Mouse (Mus musculus) embryo, embryonic 10.5 days (tissue): ENCODE data around the gene Fgf18.
A peak's percentile ranks its signal among the peaks of the same experiment; 100 is the strongest.

ENCODE experiments used
- DNase-seq: peaks from one replicate; pipeline ENCODE4 v3.0.0-alpha.2; 2015; ENCODE audit warnings: low spot score

Fgf18 gene

GRCm38 (mm10) chr11:33150364-33150763 lies 3.2 kb upstream of the Fgf18 start:
- DNase-seq: no peak

GRCm38 (mm10) chr11:33149453-33149852 lies 2.3 kb upstream of the Fgf18 start:
- DNase-seq: no peak

GRCm38 (mm10) chr11:33149088-33149436 lies 1.9 kb upstream of the Fgf18 start:
- DNase-seq: no peak

- DNase-seq: peak; percentile 97
Measured at GRCm38 (mm10) chr11:33148338-33149087, 1.3 kb upstream of the Fgf18 start.

DNA sequence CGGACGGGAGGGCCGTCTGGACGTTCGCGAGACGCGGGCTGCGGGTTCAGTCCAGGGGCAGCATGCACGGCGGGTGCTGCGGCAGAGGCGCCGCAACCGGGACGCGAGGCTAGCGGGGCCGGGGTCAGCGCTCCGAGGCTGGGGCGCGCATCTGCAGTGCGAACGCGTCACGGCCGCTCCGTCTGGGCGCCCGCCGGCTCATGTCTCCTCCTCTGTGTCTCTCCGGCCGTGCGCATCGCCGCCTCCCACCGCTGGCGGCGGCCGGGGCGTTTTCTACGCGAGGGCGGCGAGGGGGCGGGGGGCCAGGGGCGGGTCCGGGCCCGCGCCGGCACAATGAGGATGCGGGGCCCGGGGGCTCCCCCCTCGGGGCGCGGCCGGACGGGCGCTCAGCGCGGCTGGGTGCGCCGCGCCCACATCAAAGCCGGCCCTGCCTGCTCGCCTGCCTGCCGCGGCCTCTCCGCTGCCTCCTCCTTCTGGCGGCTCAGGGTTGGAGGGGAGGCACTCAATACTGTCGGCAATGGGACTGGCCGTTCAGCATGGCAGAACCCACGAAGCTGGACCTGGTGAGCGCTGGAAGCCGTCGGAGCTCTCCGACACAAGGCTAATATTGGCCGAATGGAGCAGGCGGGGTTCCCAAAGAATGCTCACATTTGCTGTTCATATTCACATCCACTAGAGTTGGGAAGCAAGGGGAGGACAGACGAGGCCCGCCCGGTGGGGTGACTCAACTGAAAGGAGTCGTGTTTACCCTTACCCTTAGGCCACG lies 555 bp upstream of the Fgf18 start:
- DNase-seq: peak; percentile 75

DNA sequence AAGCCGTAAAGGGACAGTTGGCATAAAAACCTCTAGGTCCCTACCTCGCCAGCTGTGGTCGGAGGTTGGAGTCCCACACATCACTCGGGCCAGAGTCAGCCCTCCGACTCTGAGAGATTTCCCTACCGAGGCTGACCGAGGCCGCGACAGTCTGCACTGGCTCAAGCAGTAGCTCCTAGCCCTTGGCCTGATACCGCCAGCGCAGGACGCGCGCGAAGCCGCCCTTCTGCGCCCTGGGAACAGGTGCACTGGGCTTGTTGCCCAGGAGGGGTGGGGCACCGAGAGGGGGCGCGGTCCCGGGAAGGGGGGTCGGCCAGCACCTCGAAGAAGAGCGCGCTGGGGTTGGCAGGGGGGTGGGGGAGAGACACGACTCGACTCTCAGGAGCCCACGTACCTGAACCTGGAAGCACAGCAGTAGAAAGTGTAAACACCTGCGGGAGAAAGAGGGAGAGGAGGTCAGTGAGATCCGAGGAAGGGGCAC lies 509 bp downstream of the Fgf18 start:
- no peak for DNase-seq

DNA sequence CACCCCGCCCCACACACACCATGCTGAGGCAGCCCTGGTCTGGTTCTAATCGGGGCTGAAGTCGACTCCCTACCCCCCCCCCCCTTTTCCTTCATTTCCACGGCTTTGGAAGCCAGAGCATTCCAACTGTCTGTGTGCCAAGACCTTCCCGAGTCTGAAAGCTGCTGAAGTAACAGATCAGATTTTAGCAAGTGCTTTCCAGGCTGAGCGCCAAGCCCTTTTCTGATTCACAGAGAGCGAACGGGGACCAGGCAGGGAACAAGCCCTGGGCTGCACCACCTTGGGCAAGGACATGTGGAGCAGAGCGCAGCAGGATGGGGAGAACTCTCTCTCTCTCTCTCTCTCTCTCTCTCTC lies 1.1 kb downstream of the Fgf18 start:
- DNase-seq: no peak

- DNase-seq: peak; percentile 53
Measured at GRCm38 (mm10) chr11:33145201-33146142, 1.7 kb downstream of the Fgf18 start.

- DNase-seq: peak; percentile 44
Measured at GRCm38 (mm10) chr11:33143906-33144305, 3.3 kb downstream of the Fgf18 start.

DNA sequence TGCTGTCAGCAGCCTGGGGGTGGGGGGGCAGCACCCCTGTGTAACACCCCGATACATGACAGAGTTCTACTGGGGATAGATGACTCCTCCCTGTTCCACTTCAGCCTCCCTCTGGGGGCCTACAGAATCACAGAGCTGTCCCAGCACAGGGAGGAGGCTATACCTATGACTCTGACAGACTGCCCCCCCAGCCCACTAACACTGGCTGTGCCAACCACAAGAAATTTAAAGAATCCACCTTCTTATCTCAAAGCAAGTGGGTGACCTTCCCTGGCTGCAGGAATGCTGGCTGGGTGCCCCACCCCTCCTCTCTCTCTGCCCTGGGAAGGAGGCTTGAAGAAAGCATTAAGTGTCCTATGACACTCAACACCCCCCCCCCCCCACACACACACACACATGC lies 4.4 kb downstream of the Fgf18 start:
- DNase-seq: no peak

DNA sequence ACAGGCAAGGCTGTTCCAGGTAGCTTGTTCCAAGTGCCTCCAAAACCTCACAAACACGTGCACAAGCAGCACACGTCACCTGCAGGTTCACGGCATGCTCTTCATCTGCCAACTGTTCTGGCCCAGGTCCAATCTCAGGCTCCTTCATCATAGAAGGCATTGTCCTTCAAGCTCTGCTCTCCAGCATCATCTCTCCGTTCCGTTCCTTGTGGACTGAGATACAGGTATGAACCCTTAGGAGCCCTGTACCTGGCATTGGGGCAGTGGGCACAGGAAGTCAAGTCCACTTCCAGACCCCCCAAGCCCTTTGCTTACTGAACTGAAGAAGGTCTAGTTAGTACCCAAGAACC lies 7.1 kb downstream of the Fgf18 start:
- DNase-seq: no peak

DNA sequence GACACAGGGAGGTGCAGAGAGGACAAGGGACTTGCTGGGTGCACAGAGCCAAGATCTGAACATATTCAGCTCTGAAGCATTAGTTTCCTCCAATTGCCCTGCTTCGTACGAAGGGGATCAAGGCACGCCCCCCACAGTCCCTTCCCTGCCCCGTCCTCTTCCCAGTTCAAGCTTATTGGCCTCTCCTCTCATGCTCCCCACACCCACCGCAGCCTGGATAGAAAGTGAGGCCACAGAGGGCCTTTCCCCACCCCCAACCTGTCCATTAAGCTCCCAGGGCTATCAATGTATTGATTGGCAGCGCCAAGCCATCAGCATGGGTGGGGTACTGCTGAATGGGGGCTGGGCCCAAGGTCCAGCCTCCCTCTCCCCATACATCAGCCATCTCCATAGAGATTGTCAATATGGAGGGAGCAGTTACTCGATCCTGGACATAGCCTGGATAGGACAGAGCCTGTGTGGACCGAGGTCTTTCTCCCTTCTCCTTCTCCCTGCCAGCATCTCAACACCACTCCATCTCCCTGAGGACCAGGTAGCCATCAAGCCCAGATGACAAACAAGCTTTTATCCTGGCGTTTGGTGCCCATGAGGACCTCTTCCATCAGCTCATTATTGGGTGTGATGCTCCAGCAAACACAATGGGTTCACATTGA lies 7.6 kb downstream of the Fgf18 start:
- DNase-seq: no peak

DNA sequence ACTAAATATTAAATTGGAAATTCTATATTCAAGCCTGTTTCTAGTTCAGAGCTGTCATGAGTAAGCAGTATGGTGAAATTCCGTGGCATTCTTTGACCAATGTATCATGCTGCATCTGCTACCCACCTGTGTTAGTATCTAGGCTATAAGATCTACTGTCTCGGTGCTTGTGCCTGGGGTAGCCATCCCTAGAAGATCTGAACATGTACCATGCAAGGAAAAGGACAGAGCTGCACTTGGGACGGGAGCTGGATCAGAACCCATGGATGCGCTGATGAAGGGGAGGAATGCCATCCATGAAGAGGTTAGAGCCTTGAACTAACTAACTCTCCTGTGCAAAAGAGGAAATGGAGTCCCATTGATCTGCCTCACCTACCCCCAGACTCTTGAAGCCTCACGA lies 8.5 kb downstream of the Fgf18 start:
- DNase-seq: no peak

DNA sequence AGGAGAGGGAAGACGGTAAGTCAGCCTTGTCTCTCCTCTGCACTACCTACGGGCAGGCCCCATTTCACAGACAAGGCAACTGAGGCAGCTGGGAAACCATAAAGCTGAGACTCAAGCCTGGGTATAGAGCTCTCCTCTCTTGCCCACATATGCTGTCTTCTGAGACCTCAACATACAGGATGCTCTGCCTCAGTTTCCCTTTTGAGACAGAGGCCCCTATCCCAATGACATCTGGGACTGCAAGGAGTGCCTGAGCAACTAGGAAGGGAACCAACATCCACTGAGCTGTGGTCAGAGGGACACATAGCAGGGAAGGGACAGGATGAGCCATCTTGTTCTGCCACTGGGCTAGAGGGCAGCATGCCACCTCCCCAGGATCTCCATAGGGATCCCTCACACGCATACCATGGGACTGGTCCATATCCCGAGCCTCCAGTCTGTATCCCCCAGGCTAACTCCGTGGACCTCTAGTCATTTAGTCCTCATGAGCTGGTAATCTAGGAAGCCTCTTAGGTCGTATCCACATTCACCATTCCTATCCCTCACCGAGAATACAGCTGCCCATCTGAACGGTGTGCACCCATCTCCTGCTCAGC lies 12.7 kb downstream of the Fgf18 start:
- DNase-seq: no peak

DNA sequence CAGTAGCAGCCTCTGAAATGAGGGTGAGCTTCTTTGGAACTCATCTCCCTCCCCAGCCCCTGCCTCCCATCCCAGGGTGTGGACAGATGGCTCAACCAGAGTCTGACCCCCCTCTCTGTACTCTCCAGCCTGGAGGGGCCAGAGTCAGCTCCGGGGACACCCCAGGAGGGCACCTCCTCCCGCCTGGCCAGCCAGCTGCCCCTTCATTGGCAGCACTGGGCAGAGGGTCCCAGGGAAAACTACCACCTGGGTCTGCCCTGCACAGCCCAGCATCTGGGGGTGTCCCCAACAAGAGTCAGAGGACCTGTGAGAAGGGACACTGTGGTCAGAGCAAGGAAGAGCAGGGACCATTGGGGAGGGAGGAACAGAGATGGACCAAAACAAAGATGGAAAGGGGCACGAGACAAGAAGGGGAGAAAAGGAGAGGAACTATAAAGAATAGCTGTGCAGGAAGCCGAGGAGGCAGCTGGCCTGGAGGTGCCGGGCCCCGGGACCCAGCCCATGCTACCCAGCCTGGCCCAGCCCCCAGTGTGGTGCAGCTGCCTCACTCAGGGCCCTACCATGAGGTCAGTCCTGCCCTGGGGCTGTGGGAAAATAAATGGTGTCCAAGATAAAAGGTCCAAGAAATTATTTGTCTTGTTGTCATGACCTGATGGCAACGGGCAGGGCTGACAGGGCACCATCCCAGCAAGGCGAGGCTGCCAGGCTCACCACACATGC lies 14.4 kb downstream of the Fgf18 start:
- no peak for DNase-seq

DNA sequence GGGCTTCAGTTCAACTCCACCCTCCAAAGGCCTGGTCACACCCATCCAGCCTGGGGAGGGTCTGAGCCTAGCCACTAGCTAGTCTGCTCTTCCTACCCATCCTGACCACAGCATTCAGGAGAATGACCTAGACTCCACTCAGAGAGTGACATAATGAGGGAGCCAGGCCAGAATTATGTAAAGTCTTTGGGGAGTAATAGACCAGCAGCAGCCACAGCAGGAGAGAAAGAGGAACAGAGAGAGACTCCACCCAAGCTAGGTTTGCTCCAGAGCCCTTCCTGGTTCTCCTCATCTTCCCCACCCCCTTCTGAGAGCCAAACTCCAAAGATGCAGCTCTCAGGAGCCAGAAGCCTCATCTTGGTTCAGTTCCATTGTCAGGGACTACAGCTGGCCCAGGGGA lies 20.1 kb downstream of the Fgf18 start:
- DNase-seq: no peak

DNA sequence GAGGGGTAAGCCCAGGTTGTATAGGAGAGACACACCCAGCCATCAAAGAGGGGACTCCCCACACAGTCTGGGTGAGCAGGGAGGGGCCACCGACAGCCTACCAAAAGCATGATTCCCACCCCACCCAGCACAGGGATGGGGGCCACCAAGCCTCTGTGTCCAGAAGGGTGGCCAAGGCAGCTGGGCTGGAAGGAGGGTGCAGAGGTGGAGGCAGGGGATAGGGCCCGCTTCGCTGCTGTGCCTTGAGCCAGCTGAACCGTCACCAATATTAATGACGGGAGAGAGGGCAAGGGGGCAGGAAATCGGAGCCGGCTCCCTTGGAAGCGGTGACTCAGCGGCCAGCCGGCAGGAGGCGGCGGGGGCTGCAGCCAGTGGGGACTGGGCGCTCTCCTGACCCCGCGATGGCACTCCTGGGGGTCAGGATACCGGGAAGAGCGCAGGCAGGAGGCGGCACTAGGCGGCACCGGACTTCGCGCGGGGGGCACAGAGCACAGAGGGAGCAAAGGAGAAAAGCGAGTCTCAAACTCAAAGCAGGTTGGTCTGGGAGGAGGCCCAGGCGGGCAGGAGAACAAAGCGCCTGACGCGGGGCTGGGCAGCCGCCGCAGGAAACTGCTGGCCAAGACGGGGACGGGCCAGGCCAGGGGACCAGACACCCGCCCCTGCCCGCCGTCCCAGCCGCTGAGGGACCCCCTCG lies 24.5 kb downstream of the Fgf18 start:
- DNase-seq: peak; percentile 80

GRCm38 (mm10) chr11:33119556-33119955 lies 27.6 kb downstream of the Fgf18 start:
- DNase-seq: no peak

- no peak for DNase-seq
Measured at GRCm38 (mm10) chr11:33119116-33119515, 28.1 kb downstream of the Fgf18 start.

- DNase-seq: no peak
Measured at GRCm38 (mm10) chr11:33118480-33118879, 28.7 kb downstream of the Fgf18 start.
